Comparison of ENCODE assay signal across 10 mouse cellular contexts in genomic region chr9:121398761-121399160, GRCm38 (mm10).
DNase-seq lines count a peak whose midpoint lies in the region; ATAC-seq and TF ChIP-seq lines count a peak whose summit lies in the region.
"Had no signal": no experiment of that assay in that cellular context is flagged by ENCODE, and none has a peak within 500 bp of the region (broad histone marks: within the 10 kb centered on the region; RNA-seq: fewer than 3 reads in every experiment).

No protein-coding gene starts in this region.

- H3K27me3 ChIP-seq in E14TG2a.4 (ENCODE audit: insufficient read depth, low read length): no peaks in the 10 kb centered on the region
- no peaks in the 10 kb centered on the region for H3K27me3 ChIP-seq in forebrain, embryonic 16.5 days (replicated peaks; ENCODE audit: control insufficient read depth, insufficient read depth, low read length)
- no peaks in the 10 kb centered on the region for H3K27me3 ChIP-seq in kidney, adult 2 months (replicated peaks; ENCODE audit: control insufficient read depth, insufficient read depth, low read length)
- H3K27me3 ChIP-seq: stomach, embryonic 15.5 days had no signal

- intact Hi-C loops in left cerebral cortex, postnatal 4 days (cut with DNase I): no loop called here

- no peak for DNase-seq in frontal cortex, postnatal 25 days (ENCODE audit: low spot score in 2 of 2)
- DNase-seq in left cerebral cortex, postnatal 4 days: peak; percentile 77
- peak; percentile 70 for DNase-seq in thymus, postnatal 4 days
- no peak for DNase-seq in kidney, adult 2 months
- no peak for DNase-seq in ovary, adult 18-20 months (ENCODE audit: low spot score)

- peaks cover 78% of the 10 kb centered on the region for H3K36me3 ChIP-seq in E14TG2a.4 (ENCODE audit: insufficient read depth, low read length)
- no peaks in the 10 kb centered on the region for H3K36me3 ChIP-seq in forebrain, embryonic 16.5 days (ENCODE audit: control insufficient read depth, insufficient read depth)
- H3K36me3 ChIP-seq in kidney, adult 2 months (ENCODE audit: control insufficient read depth, insufficient read depth, low read length): no peaks in the 10 kb centered on the region
- H3K36me3 ChIP-seq: stomach, embryonic 15.5 days had no signal

- H3K4me2 ChIP-seq in forebrain, embryonic 16.5 days (ENCODE audit: low read length): peak overlapping the region; percentile 52
- H3K4me2 ChIP-seq: stomach, embryonic 15.5 days had no signal

- H3K4me1 ChIP-seq in E14TG2a.4 (replicated peaks; ENCODE audit: low read depth, low read length): peaks cover 23% of the 10 kb centered on the region
- peaks cover 56% of the 10 kb centered on the region for H3K4me1 ChIP-seq in forebrain, embryonic 16.5 days (replicated peaks; ENCODE audit: control insufficient read depth, insufficient read depth, low read length)
- H3K4me1 ChIP-seq in kidney, adult 2 months (ENCODE audit: control insufficient read depth, insufficient read depth, low read length): peaks cover 11% of the 10 kb centered on the region; the same call in 1 of the 2 replicates

- peak overlapping the region; percentile 33; the same call in 1 of the 2 replicates for H3K9ac ChIP-seq in forebrain, embryonic 16.5 days (replicated peaks; ENCODE audit: low read depth, low read length)
- H3K9ac ChIP-seq: liver, embryonic 14.5 days; stomach, embryonic 15.5 days had no signal

- peaks cover 21% of the 10 kb centered on the region for H3K9me3 ChIP-seq in E14TG2a.4 (ENCODE audit: low read length)
- no peaks in the 10 kb centered on the region for H3K9me3 ChIP-seq in forebrain, embryonic 16.5 days (ENCODE audit: control insufficient read depth, low read length)
- H3K9me3 ChIP-seq: stomach, embryonic 15.5 days had no signal

- ATAC-seq in frontal cortex, adult (ENCODE audit: low TSS enrichment): peak; percentile 35
- peak; percentile 81 for ATAC-seq in forebrain, embryonic 16.5 days

- TF ChIP-seq POLR2A in kidney, adult 2 months (IDR thresholded peaks at IDR 0.05; ENCODE audit: low read depth, low read length): no peak

- H3K4me3 ChIP-seq in E14TG2a.4 (replicated peaks; ENCODE audit: low read length): peak overlapping the region; percentile 47; the same call in 1 of the 2 replicates
- H3K4me3 ChIP-seq in forebrain, embryonic 16.5 days (replicated peaks; ENCODE audit: low read length): no peak overlapping the region
- H3K4me3 ChIP-seq in kidney, adult 2 months (ENCODE audit: insufficient read depth, low read depth, low read length): no peak overlapping the region
- H3K4me3 ChIP-seq: stomach, embryonic 15.5 days had no signal

- H3K27ac ChIP-seq in forebrain, embryonic 16.5 days (ENCODE audit: low read length): peak overlapping the region; percentile 99
- no peak overlapping the region for H3K27ac ChIP-seq in kidney, adult 2 months (ENCODE audit: insufficient read depth, low read depth, low read length)
- H3K27ac ChIP-seq: liver, embryonic 14.5 days; stomach, embryonic 15.5 days had no signal

- WGBS in forebrain, embryonic 16.5 days: 26% methylated on average over 7 of the region's 7 CpGs
- WGBS in kidney, adult 2 months: 72% methylated on average over 7 of the region's 7 CpGs

- no peak for TF ChIP-seq CTCF in E14TG2a.4 (conservative IDR thresholded peaks at IDR 0.05; ENCODE audit: low read length)
- TF ChIP-seq CTCF in kidney, adult 2 months (conservative IDR thresholded peaks at IDR 0.05; ENCODE audit: insufficient read depth, insufficient read length, low read depth, low read length): no peak

Comparison
In these comparisons a context has a peak if more than half of its experiments do, and no peak if none do; other contexts are left out.
1. DNase-seq: peak in left cerebral cortex, postnatal 4 days (single experiment) and thymus, postnatal 4 days (single experiment); none in frontal cortex, postnatal 25 days (0 of 2), kidney, adult 2 months (single experiment) and ovary, adult 18-20 months (single experiment).